Mouse (Mus musculus) right cerebral cortex, adult 2 months (tissue): ENCODE measurements around the gene Tlx2.
A peak's percentile ranks its signal among the peaks of the same experiment; 100 is the strongest.

ENCODE experiments used
- DNase-seq, 2 experiments: peaks; one replicate each; pipeline ENCODE4 v3.0.0; 2021 to 2022; ENCODE audit warnings: low spot score in 2 of 2

The Tlx2 gene

DNA sequence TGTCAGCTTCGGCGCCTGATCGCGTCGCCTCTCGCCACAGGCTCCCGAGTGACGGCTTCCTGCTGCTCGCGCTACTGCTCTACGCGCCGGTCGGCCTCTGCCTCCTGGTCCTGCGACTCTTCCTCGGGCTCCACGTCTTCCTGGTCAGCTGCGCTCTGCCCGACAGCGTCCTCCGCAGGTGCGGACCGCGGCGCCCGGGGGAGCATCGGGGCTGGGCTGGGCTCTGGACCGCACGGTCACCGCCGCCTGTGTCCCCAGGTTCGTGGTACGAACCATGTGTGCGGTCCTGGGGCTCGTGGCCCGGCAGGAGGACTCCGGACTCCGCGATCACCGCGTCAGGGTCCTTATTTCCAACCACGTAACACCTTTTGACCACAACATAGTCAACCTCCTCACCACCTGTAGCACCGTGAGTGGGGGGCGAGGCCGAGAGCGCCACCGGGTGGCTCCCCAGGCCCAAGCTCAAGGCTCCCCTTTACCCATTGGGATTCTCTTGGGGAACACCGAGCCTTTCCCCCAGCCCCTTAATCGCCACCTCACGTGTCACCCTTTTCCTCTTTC lies 15.1 kb downstream of the Tlx2 start, which contains the start of gene Htra2:
Gene Htra2, minus strand, starts transcription at position 403 of the 561 bp plus-strand sequence.
- DNase-seq, result peak in 1 of 2 experiments; percentile 33

DNA sequence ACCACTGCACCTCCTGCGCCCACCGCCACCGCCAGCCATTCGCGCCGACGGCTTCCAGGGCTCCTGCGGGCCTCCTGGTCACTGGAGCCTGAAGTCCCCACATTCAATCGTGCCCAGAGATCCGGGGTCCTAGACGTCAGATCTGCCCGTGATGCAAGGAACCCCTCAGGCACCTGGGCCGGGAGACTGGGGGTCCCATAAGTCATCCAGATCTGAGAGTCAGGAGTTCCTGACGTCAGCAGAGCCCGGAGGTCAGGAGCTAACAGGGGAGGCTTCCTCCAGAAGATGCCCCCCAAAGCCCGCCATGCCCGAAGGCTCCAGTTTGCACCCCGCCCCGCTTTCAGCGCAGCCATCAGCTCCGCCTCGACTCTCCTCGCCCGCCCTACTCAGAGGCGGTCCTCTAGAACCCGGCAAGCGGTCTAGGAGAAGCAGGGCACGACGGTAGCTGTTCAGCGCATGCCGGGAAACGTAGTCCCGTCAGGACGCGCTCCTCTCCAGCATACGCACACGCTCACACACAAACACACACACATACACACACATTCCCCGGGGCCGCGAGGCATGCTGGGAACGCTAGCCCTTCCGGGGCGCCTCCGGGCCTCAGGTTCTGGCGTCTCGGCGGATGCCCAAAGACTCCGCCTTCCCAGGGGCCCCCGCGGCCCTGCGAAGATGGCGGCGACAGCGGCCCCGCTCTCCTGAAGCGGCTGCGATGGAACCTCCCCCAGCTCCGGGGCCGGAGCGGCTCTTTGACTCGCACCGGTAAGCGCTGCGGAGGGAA lies 15.8 kb downstream of the Tlx2 start, which contains the start of gene Aup1:
Gene Aup1, plus strand, starts transcription at position 448 of the 778 bp plus-strand sequence.
- peak; percentile 97 to 98 for DNase-seq

GRCm38 (mm10) chr6:83053136-83053960 lies 16.7 kb downstream of the Tlx2 start:
- peak; percentile 62 for DNase-seq

- DNase-seq, result no peak
Measured at GRCm38 (mm10) chr6:83049367-83049766, 20.7 kb downstream of the Tlx2 start.

DNA sequence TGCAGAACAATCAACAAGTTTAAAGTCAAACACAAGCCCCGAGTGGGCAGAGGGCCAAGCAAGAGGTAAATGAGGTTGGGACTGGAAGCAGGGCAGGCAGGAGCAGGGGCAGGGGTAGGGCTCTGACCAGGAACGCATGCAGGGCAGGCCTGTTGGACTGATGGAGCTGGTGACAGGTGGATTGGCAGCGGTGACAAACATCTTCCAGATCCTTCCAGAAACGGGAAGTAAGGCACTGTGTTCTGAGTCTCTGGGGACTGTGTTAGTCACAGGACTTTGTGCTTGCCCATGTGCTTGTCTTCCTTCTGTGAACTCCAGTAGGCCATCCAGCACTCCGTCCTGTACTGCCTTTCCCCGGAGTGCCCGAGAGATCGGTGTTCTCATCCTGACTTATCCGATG lies 25.4 kb downstream of the Tlx2 start:
- no peak for DNase-seq

- no peak for DNase-seq
Measured at GRCm38 (mm10) chr6:83043993-83044392, 26.1 kb downstream of the Tlx2 start.

GRCm38 (mm10) chr6:83043561-83043960 lies 26.5 kb downstream of the Tlx2 start:
- no peak for DNase-seq

DNA sequence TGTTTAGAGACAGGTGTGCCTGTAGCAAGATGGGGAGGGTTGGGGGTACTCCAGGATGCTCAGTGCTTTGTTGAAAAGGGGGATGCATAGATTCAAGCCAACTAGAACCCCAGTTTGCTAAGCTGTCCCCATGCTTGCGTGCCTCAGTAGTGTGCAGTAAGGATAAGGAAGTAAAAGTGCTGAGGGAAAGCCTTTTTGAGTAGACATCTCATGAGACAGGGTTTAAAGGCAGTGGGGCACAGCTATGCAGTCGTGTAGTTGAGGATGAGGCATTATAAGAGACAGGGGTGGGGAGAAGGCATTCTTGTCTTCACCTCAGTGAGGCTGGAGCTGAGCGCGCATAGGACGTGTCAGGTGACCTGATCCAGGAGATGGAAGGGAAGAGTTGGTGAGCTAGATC lies 29.5 kb downstream of the Tlx2 start:
- no peak for DNase-seq

GRCm38 (mm10) chr6:83038496-83039012 lies 31.5 kb downstream of the Tlx2 start:
- DNase-seq, result peak; percentile 88 to 90

- no peak for DNase-seq
Measured at GRCm38 (mm10) chr6:83037188-83037587, 32.9 kb downstream of the Tlx2 start.

GRCm38 (mm10) chr6:83034463-83035055 lies 35.5 kb downstream of the Tlx2 start:
- no peak for DNase-seq

GRCm38 (mm10) chr6:83033249-83034185 lies 36.6 kb downstream of the Tlx2 start, which contains the start of the genes Dok1 and Loxl3:
Gene Dok1, minus strand, starts transcription at chr6:83033471.
Gene Loxl3, plus strand, starts transcription at chr6:83034173.
- DNase-seq, result no peak

- DNase-seq, result peak in 1 of 2 experiments; percentile 32
Measured at GRCm38 (mm10) chr6:83032769-83033191, 37.3 kb downstream of the Tlx2 start.

- DNase-seq, result no peak
Measured at GRCm38 (mm10) chr6:83031921-83032590, 38.0 kb downstream of the Tlx2 start.

- no peak for DNase-seq
Measured at GRCm38 (mm10) chr6:83031111-83031510, 39.0 kb downstream of the Tlx2 start.

GRCm38 (mm10) chr6:83029777-83030176 lies 40.3 kb downstream of the Tlx2 start:
- no peak for DNase-seq

GRCm38 (mm10) chr6:83027706-83028105 lies 42.4 kb downstream of the Tlx2 start:
- DNase-seq, result no peak

- no peak for DNase-seq
Measured at GRCm38 (mm10) chr6:83027293-83027692, 42.8 kb downstream of the Tlx2 start.

GRCm38 (mm10) chr6:83025221-83025620 lies 44.9 kb downstream of the Tlx2 start:
- no peak for DNase-seq

DNA sequence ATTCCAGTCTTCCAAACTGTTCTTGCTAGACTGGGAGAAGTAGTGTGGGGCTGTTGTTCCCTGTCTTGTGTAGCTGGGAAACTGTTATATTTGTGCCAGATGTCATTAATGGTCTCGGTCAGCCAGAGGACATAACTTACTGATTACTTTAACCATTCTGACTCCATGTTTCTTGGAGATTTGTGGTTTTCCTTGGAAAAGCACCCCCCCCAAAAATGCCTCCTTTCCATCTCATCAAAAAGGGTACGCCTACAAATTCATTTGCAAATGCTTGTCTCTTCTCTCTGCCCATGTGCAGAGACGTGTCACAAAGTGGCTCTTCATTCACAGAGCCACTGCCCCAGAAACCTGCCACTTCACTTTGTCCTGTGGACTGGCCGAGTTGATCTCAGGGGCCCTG lies 45.7 kb downstream of the Tlx2 start:
- no peak for DNase-seq
